Mouse (Mus musculus): ENCODE measurements at regions not wholly inside any gene's neighbourhood (a gene's known extent, or its start where the extent isn't known, plus 50 kb on each side); places are given as distances from the start of the nearest gene placed in this dataset.

DNA sequence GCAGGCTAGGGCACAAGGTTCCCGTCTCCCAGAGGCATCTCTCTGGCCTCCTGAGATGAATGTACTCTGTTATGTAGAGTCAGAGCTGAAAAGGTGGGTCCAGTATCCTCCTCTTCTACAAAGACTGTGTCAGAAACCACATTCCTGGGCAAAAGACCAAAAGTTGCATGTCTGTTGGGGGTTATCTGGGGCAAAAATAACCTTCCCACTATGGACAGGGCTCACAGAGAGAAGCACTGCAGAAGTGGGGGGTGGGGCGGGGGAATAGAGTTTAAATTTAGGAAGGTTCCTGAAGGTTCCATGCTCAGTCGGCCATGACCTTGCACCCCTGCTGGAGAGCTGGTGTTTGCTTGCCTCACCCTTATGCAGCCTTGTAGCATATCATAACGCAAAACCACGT is 165.9 kb downstream of the B3gnt2 start:
- Histone ChIP-seq H3K4me3 (no peak overlapping the region), H3K9ac (no peak overlapping the region), H3K4me2 (no peak overlapping the region), H3K9me3 (no peaks in the 10 kb centered on the region), H3K4me1 (peaks cover 7% of the 10 kb centered on the region), H3K27ac (replicated peaks) (no peak overlapping the region), H3K27me3 (replicated peaks) (no peaks in the 10 kb centered on the region), H3K36me3 (no peaks in the 10 kb centered on the region)
- no peak for ATAC-seq (ENCODE audit: extremely low read depth, insufficient number of reproducible peaks, low FRiP score, low TSS enrichment)
- 55% methylated on average over 5 of the region's 5 CpGs for WGBS

DNA sequence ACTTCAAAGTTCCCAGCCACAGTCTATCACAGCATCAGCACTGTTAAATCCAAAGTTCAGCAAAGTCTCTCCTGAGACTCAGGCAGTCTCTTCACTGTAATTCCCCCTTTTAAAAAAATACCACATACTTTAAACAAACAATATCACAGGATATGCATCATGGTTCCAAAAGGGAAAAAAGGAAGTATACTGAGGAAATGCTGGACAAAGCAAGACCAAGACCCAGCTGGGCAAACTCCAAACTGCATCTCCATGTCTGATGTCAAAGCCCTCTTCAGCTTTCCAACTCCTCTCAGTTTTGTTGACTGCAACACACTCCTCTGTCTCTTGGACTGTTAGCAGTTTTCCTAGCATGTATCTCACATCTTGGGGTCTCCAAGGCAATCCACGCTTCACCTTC is 165.5 kb downstream of the B3gnt2 start:
- WGBS = 82% methylated on average over 1 of the region's 1 CpGs
- H3K4me3 ChIP-seq = no peak overlapping the region
- no peak for ATAC-seq (ENCODE audit: extremely low read depth, insufficient number of reproducible peaks, low FRiP score, low TSS enrichment)
- no peaks in the 10 kb centered on the region for H3K36me3 ChIP-seq
- no peak overlapping the region for H3K4me2 ChIP-seq
- H3K27me3 ChIP-seq (replicated peaks) = no peaks in the 10 kb centered on the region
- H3K4me1 ChIP-seq = peaks cover 7% of the 10 kb centered on the region
- H3K9ac ChIP-seq = no peak overlapping the region
- no peak overlapping the region for H3K27ac ChIP-seq (replicated peaks)
- H3K9me3 ChIP-seq = no peaks in the 10 kb centered on the region

DNA sequence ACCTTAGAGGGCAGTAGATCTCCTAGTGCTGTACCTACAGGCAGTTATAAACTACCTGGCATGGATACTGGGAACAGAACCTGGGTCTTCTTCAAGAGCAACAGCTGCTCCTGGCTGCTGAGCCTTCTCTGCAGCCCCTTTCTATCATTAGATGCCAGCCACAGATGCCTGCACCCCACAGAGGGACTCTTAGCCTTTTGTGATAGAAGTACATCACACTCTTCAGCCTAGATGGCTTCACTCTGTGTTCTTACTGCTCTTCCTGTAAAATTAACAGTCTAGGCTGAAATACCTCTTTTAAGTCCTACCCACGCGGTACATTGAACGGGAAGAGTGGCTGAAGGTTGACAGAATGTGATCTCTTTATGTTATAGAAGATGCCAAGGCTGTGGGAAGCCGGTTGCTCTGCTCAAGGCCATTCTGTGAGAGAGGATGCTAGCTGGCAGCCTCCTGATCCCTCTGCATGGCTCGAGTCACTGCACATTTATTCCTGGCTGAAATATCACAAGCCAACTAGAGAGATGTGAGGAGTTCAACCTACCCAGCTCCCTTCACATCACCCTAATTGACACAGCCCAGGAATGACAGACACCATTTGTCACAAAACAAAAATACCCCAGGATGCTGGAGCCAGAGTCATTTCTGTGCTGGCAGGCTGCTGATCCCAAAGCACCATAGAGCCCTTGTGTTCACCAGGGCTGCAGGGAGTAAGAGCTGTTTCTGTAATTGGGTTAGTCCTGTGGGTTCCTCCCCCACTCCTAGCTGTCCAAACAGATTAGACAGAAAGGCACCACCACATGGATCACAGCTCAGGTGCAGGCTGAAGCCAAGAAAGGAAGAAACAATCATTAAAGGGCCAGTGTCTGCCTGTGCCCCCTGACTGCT is 162.5 kb downstream of the B3gnt2 start:
- no peak overlapping the region for H3K4me3 ChIP-seq
- no peaks in the 10 kb centered on the region for H3K9me3 ChIP-seq
- ATAC-seq (ENCODE audit: extremely low read depth, insufficient number of reproducible peaks, low FRiP score, low TSS enrichment) = no peak
- H3K36me3 ChIP-seq = no peaks in the 10 kb centered on the region
- no peaks in the 10 kb centered on the region for H3K27me3 ChIP-seq (replicated peaks)
- H3K9ac ChIP-seq = no peak overlapping the region
- no peak overlapping the region for H3K4me2 ChIP-seq
- peaks cover 7% of the 10 kb centered on the region for H3K4me1 ChIP-seq
- no peak overlapping the region for H3K27ac ChIP-seq (replicated peaks)
- WGBS = 58% methylated on average over 5 of the region's 5 CpGs

DNA sequence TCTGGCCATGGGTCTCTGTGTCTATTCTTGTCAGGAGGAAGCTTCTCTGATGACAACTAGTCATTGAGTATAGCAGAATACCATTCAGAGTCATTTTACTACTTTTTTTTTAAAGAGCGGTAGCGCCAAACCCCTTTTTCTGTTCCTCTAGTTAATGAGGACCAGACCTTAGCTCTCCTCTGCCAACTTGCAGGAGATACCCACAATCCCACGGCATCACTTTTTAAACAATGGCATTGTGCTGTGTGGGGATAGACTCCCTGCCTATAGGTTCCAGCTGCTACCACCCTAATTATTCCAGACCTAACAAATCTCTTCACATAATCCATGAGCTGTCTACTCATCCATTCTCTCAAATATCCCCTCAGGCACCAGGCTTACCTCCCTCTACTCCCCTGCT is 154.7 kb downstream of the B3gnt2 start:
- Histone ChIP-seq H3K27ac (replicated peaks) (no peak overlapping the region), H3K4me1 (no peaks in the 10 kb centered on the region), H3K9ac (no peak overlapping the region), H3K9me3 (no peaks in the 10 kb centered on the region), H3K27me3 (replicated peaks) (no peaks in the 10 kb centered on the region), H3K4me2 (no peak overlapping the region), H3K4me3 (no peak overlapping the region), H3K36me3 (no peaks in the 10 kb centered on the region)
- ATAC-seq (ENCODE audit: extremely low read depth, insufficient number of reproducible peaks, low FRiP score, low TSS enrichment) = no peak
- 87% methylated on average over 3 of the region's 3 CpGs for WGBS

Measured in heart, embryonic 13.5 days (tissue).